Comparison of ENCODE assay signal across 8 mouse cellular contexts in genomic region chr11:55389778-55390177, GRCm38 (mm10). TPM values are rescaled to one million over a fixed set of nuclear protein-coding genes. Genes with fewer than 3 reads are reported as not detected.
DNase-seq lines count a peak whose midpoint lies in the region; ATAC-seq and TF ChIP-seq lines count a peak whose summit lies in the region.

No protein-coding gene starts in this region.

- peak; percentile 71 to 83 (median 73) for TF ChIP-seq CTCF in MEL (IDR thresholded peaks at IDR 0.05 in 2 of 3, conservative IDR thresholded peaks at IDR 0.05 in 1 of 3; ENCODE audit: control insufficient read depth in 1 of 3, insufficient read depth in 1 of 3, low read depth in 2 of 3, low read length in 3 of 3, poor library complexity in 1 of 3, severe bottlenecking in 1 of 3)

- 0% methylated on average over 2 of the region's 2 CpGs for WGBS in hindbrain, embryonic 14.5 days
- WGBS in hindbrain, embryonic 13.5 days: 0% methylated on average over 2 of the region's 2 CpGs

- H3K9me3 ChIP-seq in hindbrain, embryonic 14.5 days (ENCODE audit: control insufficient read depth, low read length): no peaks in the 10 kb centered on the region
- no peaks in the 10 kb centered on the region for H3K9me3 ChIP-seq in hindbrain, embryonic 13.5 days
- H3K9me3 ChIP-seq in MEL (replicated peaks; ENCODE audit: insufficient read depth, low read length): no peaks in the 10 kb centered on the region

- no peak overlapping the region for H3K4me2 ChIP-seq in hindbrain, embryonic 14.5 days (replicated peaks)
- no peak overlapping the region for H3K4me2 ChIP-seq in hindbrain, embryonic 13.5 days

- H3K27me3 ChIP-seq in hindbrain, embryonic 14.5 days (ENCODE audit: control insufficient read depth, insufficient read depth, low read length): no peaks in the 10 kb centered on the region
- no peaks in the 10 kb centered on the region for H3K27me3 ChIP-seq in hindbrain, embryonic 13.5 days
- peaks cover 0 to 1% of the 10 kb centered on the region in 2 experiments; a peak in 1 of 4 replicates for H3K27me3 ChIP-seq in MEL (ENCODE audit: control insufficient read depth in 1 of 2, insufficient read depth in 2 of 2, low read length in 2 of 2)

- no peaks in the 10 kb centered on the region for H3K79me2 ChIP-seq in MEL (ENCODE audit: control insufficient read depth, insufficient read depth, low read length, poor library complexity)

- H3K4me1 ChIP-seq in hindbrain, embryonic 14.5 days (replicated peaks; ENCODE audit: control insufficient read depth, insufficient read depth, low read length): no peaks in the 10 kb centered on the region; the same call in 1 of the 2 replicates
- H3K4me1 ChIP-seq in hindbrain, embryonic 13.5 days (replicated peaks): peaks cover 8% of the 10 kb centered on the region
- H3K4me1 ChIP-seq in MEL (ENCODE audit: control insufficient read depth in 1 of 2, insufficient read depth in 2 of 2, low read length in 2 of 2): no peaks in the 10 kb centered on the region

- ATAC-seq in hindbrain, embryonic 14.5 days (ENCODE audit: low FRiP score): no peak
- no peak for ATAC-seq in hindbrain, embryonic 13.5 days (ENCODE audit: low FRiP score)
- ATAC-seq in granulocyte monocyte progenitor cell, adult 5-6 weeks (replicated peaks; ENCODE audit: poor library complexity, severe bottlenecking): peak; percentile 70

- H3K4me3 ChIP-seq in hindbrain, embryonic 14.5 days (replicated peaks; ENCODE audit: low read length): no peak overlapping the region
- no peak overlapping the region for H3K4me3 ChIP-seq in hindbrain, embryonic 13.5 days
- H3K4me3 ChIP-seq in MEL (ENCODE audit: control insufficient read depth in 1 of 2, insufficient read depth in 1 of 2, low read depth in 2 of 2, low read length in 2 of 2): no peak overlapping the region

- TF ChIP-seq RAD21 in MEL (IDR thresholded peaks at IDR 0.05; ENCODE audit: low read depth, low read length): peak; percentile 63

- peak; percentile 86 for DNase-seq in hindbrain, embryonic 14.5 days (ENCODE audit: low spot score)
- DNase-seq in MEL (ENCODE audit: low read depth, low spot score): peak; percentile 76
- DNase-seq in cerebellum, postnatal 10 days: peak; percentile 75 to 83
- peak; percentile 36 for DNase-seq in layer of hippocampus, adult 9-11 months
- peak; percentile 59 to 72 for DNase-seq in lung, postnatal 4 days
- DNase-seq in thymus, postnatal 4 days: peak; percentile 38

- no peak for TF ChIP-seq POLR2A in MEL (IDR thresholded peaks at IDR 0.05; ENCODE audit: control insufficient read depth in 1 of 2, insufficient read depth in 1 of 2, low read depth in 1 of 2, low read length in 2 of 2, poor library complexity in 1 of 2)

- H3K27ac ChIP-seq in hindbrain, embryonic 14.5 days: no peak overlapping the region
- H3K27ac ChIP-seq in hindbrain, embryonic 13.5 days: no peak overlapping the region
- H3K27ac ChIP-seq in MEL (ENCODE audit: control insufficient read depth, low read depth, low read length): no peak overlapping the region

- TF ChIP-seq EP300 in MEL (IDR thresholded peaks at IDR 0.05; ENCODE audit: low read depth in 1 of 2, low read length in 2 of 2): no peak

- H3K9ac ChIP-seq in hindbrain, embryonic 14.5 days: no peak overlapping the region
- no peak overlapping the region for H3K9ac ChIP-seq in hindbrain, embryonic 13.5 days
- H3K9ac ChIP-seq in MEL (ENCODE audit: control insufficient read depth, low read depth, low read length, poor library complexity, severe bottlenecking): no peak overlapping the region

- H3K36me3 ChIP-seq in hindbrain, embryonic 14.5 days (replicated peaks; ENCODE audit: control insufficient read depth, insufficient read depth): no peaks in the 10 kb centered on the region; the same call in 1 of the 2 replicates
- no peaks in the 10 kb centered on the region for H3K36me3 ChIP-seq in hindbrain, embryonic 13.5 days
- H3K36me3 ChIP-seq in MEL (ENCODE audit: control insufficient read depth in 1 of 2, insufficient read depth in 2 of 2, low read length in 2 of 2): no peaks in the 10 kb centered on the region

TF ChIP-seq in MEL, 35 proteins besides CTCF, POLR2A, EP300 and RAD21:
- TF ChIP-seq POLR2AphosphoS5 (IDR thresholded peaks at IDR 0.05; ENCODE audit: borderline replicate concordance, low read depth, low read length) (no peak), SMC3 (IDR thresholded peaks at IDR 0.05; ENCODE audit: low read depth, low read length) (peak; percentile 83), ZC3H11A (IDR thresholded peaks at IDR 0.05; ENCODE audit: low read depth, low read length) (peak; percentile 44; the same call in 1 of the 2 replicates)

RNA-seq across cellular contexts. Expression of gene Sparc, which starts 33.2 kb away (rescaled TPM):
- 532 and 583 TPM in 2 replicates for polyA plus RNA-seq in hindbrain, embryonic 14.5 days (2014; fragmentation: Nextera tagmentation; extraction: Ambion mirVana)
- 579 and 581 TPM in 2 replicates for polyA plus RNA-seq in hindbrain, embryonic 13.5 days (2015; fragmentation: Nextera tagmentation; extraction: Ambion mirVana)
- not detected in 2 replicates for total RNA-seq in MEL (2012; rRNA removed)
- not detected for polyA plus RNA-seq in MEL (2012; ENCODE audit: insufficient read depth in 1 of 2, insufficient read length in 2 of 2, low read depth in 1 of 2, low replicate concordance in 2 of 2, missing spikeins in 1 of 2)
- total RNA-seq in granulocyte monocyte progenitor cell, adult 5-6 weeks (2014; fragmentation: Nextera tagmentation): not detected in 2 replicates
- 0.31 TPM in 1 of 2 replicates, not detected in the other for total RNA-seq in granulocyte monocyte progenitor cell, adult 5-6 weeks (2017)

RNA-seq across cellular contexts. Expression of gene Fat2, which starts 53.4 kb away (rescaled TPM):
- polyA plus RNA-seq in hindbrain, embryonic 14.5 days (2014; fragmentation: Nextera tagmentation; extraction: Ambion mirVana): 0.23 and 0.31 TPM in 2 replicates
- 0.05 and 0.13 TPM in 2 replicates for polyA plus RNA-seq in hindbrain, embryonic 13.5 days (2015; fragmentation: Nextera tagmentation; extraction: Ambion mirVana)
- under 0.01 and 0.03 TPM in 2 replicates for total RNA-seq in MEL (2012; rRNA removed)
- polyA plus RNA-seq in MEL (2012; ENCODE audit: insufficient read depth in 1 of 2, insufficient read length in 2 of 2, low read depth in 1 of 2, low replicate concordance in 2 of 2, missing spikeins in 1 of 2): under 1 TPM in 1 of 2 experiments, not detected in 1; 0.01 TPM
- not detected in 2 replicates for total RNA-seq in granulocyte monocyte progenitor cell, adult 5-6 weeks (2014; fragmentation: Nextera tagmentation)
- not detected in 2 replicates for total RNA-seq in granulocyte monocyte progenitor cell, adult 5-6 weeks (2017)

Comparison
In these comparisons a context has a peak if more than half of its experiments do, and no peak if none do; other contexts are left out.
1. DNase-seq: peak in every context shown above with its lines; median percentile 86 in hindbrain, embryonic 14.5 days; 79 in cerebellum, postnatal 10 days; 76 in MEL; 66 in lung, postnatal 4 days; 38 in thymus, postnatal 4 days; 36 in layer of hippocampus, adult 9-11 months.
2. RNA of gene Sparc, which starts 33.2 kb away (polyA plus RNA-seq): 532 to 583 TPM in hindbrain, embryonic 14.5 days and 579 to 581 TPM in hindbrain, embryonic 13.5 days; not detected in MEL; every median in the first group is over 100 times any median in the second.